Mouse (Mus musculus) thymus, postnatal 14 days (tissue): ENCODE results near the gene Gm8297.
"Not testable (repeated sequence)": the region's sequence is repeated elsewhere in the genome, so short reads cannot be mapped to it uniquely, and the experiment has no call there.

ENCODE experiments used
- DNase-seq: peaks from one replicate; pipeline ENCODE4 v3.0.0; 2021

Gm8297 gene

DNA sequence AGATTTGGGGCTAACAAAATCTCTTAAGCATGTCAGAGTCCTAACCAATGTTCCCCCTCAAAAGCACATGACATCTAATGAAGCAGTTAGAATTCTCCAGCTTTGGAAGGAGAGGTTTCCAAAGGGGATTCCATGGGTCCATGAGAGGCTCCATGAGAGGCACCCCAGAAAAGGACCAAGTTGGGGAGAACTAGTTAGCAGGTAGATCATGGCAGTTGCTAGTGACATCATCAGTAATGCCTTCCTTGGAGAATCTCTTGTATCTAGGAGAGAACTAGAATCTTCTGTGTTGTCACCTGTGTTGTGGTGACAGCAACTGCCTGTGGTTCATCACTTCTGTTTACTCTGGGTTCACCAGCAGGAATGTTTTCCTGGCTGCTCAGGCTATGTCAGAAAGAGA is at the start of gene Gm8297:
Gm8297 (plus strand) TSS at position 301 of the 400 bp plus-strand sequence.
- DNase-seq = not testable (repeated sequence)

GRCm38 (mm10) chr14:5015591-5015990 is 31.9 kb downstream of the Gm8297 start, which contains the start of gene Gm3298:
Gm3298 (plus strand) TSS chr14:5015891.
- DNase-seq = not testable (repeated sequence)
